Mouse (Mus musculus) gastrocnemius, adult 2 months (tissue): Measurements from ENCODE around the gene Otud4. TPM values are rescaled to one million over a fixed set of nuclear protein-coding genes. Genes with fewer than 3 reads are reported as not detected.

Experiments used
- DNase-seq: peaks from one replicate; pipeline ENCODE4 v3.0.0; 2022
- H3K27ac ChIP-seq: fragments of 200-600 bp; 2 replicates; pipeline ENCODE4 v1.8.1; 2022; ENCODE audit warnings: mild to moderate bottlenecking
- H3K4me3 ChIP-seq: fragments of 200-600 bp; 2 replicates; pipeline ENCODE4 v1.8.1; 2022; ENCODE audit warnings: mild to moderate bottlenecking, moderate library complexity
- CTCF ChIP-seq: fragments of 200-600 bp; IDR thresholded peaks from 2 replicates; pipeline ENCODE4 v1.8.1; 2022; ENCODE audit warnings: antibody characterized with exemption, mild to moderate bottlenecking, moderate library complexity
- intact Hi-C: fragments of 180-260 bp; cut with DNase I; formaldehyde crosslinking; loops from one replicate; pipeline ENCODE4 v1.15.1; 2025
- total RNA-seq, 2 experiments: library from RNA; stranded (reverse); gene quantifications; 2 replicates each; pipeline ENCODE4 v1.2.3; 2021

Gene Otud4
- total RNA-seq, 2 experiments from 2014 or later: 40.6 to 53.3 TPM

GRCm38 (mm10) chr8:79620000-79620399, 19.4 kb upstream of the Otud4 start:
- Histone ChIP-seq H3K4me3 (no peak overlapping the region), H3K27ac (no peak overlapping the region)
- DNase-seq: no peak
- no peak for TF ChIP-seq CTCF
- intact Hi-C loops: no loop called here

DNA sequence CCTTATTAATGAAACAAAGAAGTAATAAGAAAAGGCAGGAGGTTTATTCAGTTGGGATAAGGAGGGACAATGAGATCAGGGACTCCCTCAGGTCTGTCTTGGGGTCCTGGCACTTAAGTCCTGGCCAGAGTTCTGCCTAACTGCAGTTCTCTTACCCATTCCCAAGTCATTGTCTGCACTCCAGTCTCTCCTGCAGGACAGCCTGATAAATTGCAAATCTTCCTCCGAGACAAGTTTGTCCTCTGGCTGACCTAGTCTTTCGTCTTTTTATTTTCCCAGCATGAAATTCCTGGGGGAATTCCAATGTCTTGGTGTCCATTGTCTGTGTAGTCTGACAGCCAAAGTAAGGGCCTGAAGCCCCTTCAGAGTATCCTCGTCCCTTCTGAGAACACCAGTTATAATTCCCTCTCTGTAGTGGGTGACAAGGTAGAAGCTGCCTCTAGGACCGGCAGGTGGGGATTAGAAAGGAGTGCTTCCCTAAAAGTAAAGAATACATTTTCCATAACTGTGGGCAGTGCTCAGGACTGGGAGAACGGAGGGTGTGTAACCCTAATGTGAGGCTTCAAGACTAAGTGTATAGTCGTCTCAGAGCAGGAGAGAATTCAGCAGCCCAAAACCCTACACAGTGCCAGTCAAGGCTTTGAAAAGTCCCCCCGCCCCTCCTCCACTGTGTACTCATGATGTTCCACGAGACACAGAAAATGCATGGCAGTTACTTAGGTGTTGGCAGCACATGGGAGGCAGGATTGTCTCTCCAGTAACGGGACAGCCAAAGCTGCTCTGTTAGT, 18.7 kb upstream of the Otud4 start:
- intact Hi-C loops: no loop called here
- no peak overlapping the region for H3K27ac ChIP-seq
- TF ChIP-seq CTCF: no peak
- H3K4me3 ChIP-seq: no peak overlapping the region
- no peak for DNase-seq

DNA sequence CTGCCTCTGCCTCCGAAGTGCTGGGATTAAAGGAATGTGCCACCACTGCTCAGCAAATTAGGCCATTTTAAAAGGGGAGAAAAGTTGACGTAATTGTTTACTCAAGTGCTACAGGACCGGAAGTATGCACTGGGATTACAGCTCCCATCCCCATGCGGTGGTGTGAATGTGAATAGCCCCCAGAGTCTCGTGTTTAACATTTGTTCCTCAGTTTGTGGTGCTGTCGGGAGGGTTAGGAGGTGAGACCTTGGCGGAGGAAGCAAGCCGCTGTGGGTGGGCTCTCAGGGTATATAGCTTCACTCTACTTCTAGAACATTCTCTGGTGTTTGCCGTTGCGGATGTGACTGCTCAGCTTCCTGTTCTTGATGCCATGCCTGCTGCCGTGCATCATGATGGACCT, 17.1 kb upstream of the Otud4 start:
- H3K27ac ChIP-seq: no peak overlapping the region
- TF ChIP-seq CTCF: no peak
- intact Hi-C loops: no loop called here
- DNase-seq: no peak
- no peak overlapping the region for H3K4me3 ChIP-seq

DNA sequence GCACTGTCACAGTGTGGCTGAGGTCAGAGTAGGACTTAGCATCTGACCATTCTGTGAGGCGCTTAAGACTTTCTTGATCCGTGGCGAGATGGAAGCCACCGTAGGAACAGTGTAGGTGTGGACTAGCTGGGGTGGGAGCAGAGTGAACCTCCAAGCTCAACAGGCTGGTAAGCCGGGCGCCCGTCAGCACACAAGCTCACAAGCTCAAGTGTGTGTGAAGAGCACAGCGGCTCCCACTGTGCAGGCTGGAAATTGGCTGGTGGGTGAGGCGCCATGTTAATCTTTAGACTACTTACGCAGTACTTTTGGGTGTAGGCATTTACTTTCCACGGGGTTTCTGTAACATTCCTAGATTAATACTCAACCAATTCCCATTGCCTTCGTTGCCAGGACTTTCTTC, 16.1 kb upstream of the Otud4 start:
- no peak for DNase-seq
- Histone ChIP-seq H3K4me3 (no peak overlapping the region), H3K27ac (no peak overlapping the region)
- intact Hi-C loops: no loop called here
- no peak for TF ChIP-seq CTCF

DNA sequence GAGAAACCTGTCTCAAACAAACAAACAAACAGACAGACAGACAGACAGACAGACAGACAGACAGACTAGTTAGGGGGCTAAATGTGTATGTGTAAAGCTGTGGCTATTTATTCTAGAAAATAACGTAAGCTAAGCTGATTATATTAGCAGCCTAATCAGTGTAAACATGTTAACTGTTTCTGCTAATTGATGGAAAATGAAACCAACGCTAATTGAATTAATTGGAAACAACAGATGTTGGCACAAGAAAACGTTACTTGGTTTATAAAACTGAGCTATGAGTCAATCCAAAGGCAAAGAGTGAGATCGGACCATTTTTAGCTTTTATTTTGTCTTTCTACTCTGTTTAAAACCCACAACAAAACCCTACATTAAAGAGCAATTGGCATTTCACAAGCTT, 15.0 kb upstream of the Otud4 start:
- no peak overlapping the region for H3K4me3 ChIP-seq

DNA sequence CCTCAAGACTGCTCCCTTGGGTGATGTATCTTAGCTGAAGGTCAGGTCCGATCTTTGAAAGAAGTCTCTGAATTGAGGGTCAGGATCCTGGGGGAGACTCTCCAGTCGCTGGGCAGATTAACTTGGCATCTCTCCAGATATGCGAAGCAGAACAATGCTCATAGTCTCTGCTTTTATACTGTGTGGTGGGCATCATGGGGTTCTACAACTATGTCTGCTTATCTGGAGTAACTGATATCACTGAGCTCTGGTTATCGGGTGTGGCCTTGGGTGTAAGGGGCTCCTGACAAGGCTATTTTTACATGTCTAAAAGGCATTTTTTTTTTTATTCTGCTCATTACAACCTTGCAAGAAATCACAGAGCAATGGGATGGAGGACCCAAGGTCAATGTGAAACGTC, 13.2 kb upstream of the Otud4 start:
- Histone ChIP-seq H3K27ac (no peak overlapping the region), H3K4me3 (no peak overlapping the region)
- no peak for DNase-seq
- TF ChIP-seq CTCF: no peak
- intact Hi-C loops: no loop called here

More for the DNA sequence above, 15.0 kb upstream of the Otud4 start:
- H3K27ac ChIP-seq: no peak overlapping the region
- DNase-seq: no peak
- intact Hi-C loops: no loop called here
- no peak for TF ChIP-seq CTCF

DNA sequence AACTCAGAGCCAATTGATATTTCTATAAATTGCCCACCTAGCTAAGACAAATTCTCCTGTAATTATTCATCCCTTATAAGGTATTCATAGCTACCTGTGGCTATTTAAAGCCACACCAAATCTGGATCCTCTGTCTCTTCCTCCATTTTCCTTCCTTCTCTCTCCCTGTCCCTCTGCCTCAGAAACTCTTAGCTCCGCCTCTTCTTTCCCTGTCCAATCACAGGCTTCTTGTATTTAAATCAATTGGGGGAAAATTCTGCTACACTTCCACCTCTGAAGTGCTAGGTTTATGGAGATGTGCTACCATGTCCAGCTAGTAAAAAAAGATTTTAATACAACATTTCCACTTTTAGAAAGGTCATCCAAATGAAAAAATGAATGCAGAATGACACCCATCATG, 3.9 kb upstream of the Otud4 start:
- no peak overlapping the region for H3K27ac ChIP-seq
- H3K4me3 ChIP-seq: no peak overlapping the region
- intact Hi-C loops: no loop called here
- no peak for TF ChIP-seq CTCF
- DNase-seq: no peak

DNA sequence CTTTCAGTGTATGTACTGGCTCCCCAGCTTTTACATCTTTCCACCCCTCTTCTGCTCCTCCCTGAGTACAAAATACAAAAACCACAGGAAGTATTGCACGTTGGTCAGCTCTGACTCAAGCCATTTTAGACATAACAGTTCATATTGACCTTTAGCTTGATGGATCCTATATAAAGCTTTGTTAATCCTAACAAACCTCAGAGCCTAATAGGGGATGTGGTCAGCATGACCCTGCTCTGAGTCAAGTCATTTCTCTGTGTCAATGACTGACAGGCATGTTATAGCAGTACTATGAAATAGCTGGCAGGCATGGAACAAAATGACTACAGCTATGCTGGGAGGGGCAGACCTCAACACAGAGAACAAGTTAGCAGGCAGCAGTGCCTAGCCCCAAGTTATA, 3.3 kb upstream of the Otud4 start:
- H3K4me3 ChIP-seq: no peak overlapping the region
- intact Hi-C loops: no loop called here
- DNase-seq: no peak
- TF ChIP-seq CTCF: no peak
- no peak overlapping the region for H3K27ac ChIP-seq

DNA sequence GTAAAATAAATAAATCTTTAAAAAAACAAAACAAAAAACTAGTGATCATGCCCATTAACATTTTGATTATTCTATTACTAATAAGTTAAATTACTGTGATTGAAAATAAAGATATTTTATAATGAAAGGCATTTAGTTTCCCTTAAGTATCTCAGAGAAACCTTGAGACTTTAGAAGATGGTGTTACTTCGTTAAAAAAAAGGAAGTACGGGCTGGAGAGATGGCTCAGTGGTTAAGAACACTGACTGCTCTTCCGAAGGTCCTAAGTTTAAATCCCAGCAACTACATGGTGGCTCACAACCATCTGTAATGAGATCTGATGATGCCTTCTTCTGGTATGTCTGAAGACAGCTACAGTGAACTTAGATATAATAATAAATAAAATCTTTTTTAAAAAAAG, 2.2 kb upstream of the Otud4 start:
- no peak for TF ChIP-seq CTCF

DNA sequence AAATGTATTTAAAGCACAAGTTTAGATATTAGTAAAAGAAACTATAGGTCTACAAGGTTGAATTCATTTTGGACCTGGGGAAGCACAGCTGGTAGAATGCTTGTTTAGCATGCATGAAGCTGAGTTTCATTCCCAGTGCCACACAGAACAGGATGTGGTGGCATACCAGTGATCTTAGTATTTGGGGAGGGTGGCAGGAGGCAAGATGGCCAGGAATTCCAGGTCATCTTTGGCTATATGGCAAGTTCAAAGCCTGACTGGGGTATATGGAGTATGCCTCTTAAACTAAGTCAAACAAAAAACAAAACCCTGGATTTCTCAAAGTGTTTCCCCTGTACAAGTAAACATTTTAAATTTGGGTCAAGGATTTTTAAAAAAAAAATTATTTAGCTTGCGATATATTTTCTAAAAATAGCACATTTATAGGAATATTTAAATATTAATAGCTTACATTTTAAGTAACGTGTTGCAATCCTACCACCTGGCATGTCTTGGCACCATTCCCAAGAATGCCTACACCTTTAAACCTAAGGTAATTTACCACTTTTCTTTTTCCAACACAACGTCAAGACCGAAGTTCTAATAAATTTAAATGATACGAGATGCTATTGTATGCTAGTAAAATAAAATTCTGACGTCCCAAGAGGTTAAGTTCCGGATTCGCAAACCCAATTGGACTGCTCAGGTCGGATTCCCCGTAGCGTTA, 1.3 kb upstream of the Otud4 start:
- intact Hi-C loops: loop anchor here (2.0 kb wide), 1 partner anchor 343 kb away; the partner anchor contains the start of gene Mmaa

More for the DNA sequence above, 2.2 kb upstream of the Otud4 start:
- intact Hi-C loops: no loop called here
- DNase-seq: no peak
- Histone ChIP-seq H3K4me3 (no peak overlapping the region), H3K27ac (no peak overlapping the region)

DNA sequence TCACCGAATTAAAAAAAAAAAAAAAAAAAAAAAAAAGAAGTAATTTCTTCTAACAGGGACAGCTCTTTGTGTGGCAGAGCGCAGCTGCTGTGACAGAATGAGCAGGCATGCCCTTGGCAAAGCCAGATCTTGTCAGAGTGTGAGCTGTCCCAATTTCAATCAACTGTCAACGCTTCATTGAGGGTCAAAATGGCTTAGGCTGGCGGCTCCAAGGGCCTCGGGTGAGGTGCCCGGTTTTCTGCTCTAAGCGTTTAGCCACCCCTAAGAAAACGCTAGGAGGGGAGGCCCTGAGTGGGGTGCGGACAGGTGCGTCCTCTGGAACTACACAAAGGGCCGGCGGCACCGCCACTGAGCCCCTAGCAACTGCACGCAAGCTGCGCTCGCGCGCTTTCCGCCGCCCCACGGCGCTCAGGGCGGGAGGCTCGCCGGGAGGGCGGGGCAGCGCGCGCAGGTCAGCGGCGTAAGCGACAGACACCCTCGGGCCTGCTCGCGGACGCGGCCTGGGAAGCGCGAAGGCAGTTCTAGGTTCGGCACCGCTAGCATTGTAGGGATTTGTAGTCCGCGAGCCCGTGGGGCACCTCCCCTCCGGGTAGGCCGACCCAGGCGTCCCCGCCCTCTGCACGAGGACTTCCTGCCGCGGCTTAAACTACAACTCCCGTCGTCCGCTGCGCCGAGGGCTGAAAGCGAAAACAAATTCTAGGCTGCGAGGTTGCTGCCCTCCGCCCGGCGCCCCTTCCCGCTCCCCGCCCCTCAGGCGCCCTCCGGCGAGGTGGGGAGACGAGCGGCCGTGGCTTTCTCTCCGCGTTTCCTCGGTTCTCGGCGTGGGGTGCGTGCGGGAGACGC, 490 bp upstream of the Otud4 start:
- peak; percentile 99 for DNase-seq
- TF ChIP-seq CTCF: no peak
- intact Hi-C loops: loop anchor here (2.0 kb wide), 1 partner anchor 344 kb away; the partner anchor contains the start of gene Mmaa
- H3K4me3 ChIP-seq: peak overlapping the region; percentile 99
- H3K27ac ChIP-seq: peak overlapping the region; percentile 97

More for the DNA sequence above, 1.3 kb upstream of the Otud4 start:
- Histone ChIP-seq H3K27ac (peak overlapping the region; percentile 97), H3K4me3 (peak overlapping the region; percentile 99)
- TF ChIP-seq CTCF: no peak
- DNase-seq: no peak

GRCm38 (mm10) chr8:79641119-79641518, 1.7 kb downstream of the Otud4 start:
- Histone ChIP-seq H3K4me3 (peak overlapping the region; percentile 99), H3K27ac (peak overlapping the region; percentile 97)
- TF ChIP-seq CTCF: no peak
- intact Hi-C loops: no loop called here
- no peak for DNase-seq

- H3K27ac ChIP-seq: no peak overlapping the region
- intact Hi-C loops: no loop called here
These were observed 10.2 kb downstream of the Otud4 start for GRCm38 (mm10) chr8:79649569-79649968.

More at GRCm38 (mm10) chr8:79649569-79649968, 10.2 kb downstream of the Otud4 start:
- DNase-seq: no peak
- no peak overlapping the region for H3K4me3 ChIP-seq
- no peak for TF ChIP-seq CTCF
